Mouse (Mus musculus) liver, postnatal 0 days (tissue): ENCODE measurements around the gene Atrnl1.

Experiments
- CTCF ChIP-seq: sonication (generic); IDR thresholded peaks from 2 replicates; pipeline ENCODE4 v1.5.1; 2016; ENCODE audit warnings: antibody characterized with exemption, low read depth
- EP300 ChIP-seq: IDR thresholded peaks from 2 replicates; pipeline ENCODE4 v1.6.1; 2016; ENCODE audit warnings: antibody characterized with exemption, low read depth, mild to moderate bottlenecking

DNA sequence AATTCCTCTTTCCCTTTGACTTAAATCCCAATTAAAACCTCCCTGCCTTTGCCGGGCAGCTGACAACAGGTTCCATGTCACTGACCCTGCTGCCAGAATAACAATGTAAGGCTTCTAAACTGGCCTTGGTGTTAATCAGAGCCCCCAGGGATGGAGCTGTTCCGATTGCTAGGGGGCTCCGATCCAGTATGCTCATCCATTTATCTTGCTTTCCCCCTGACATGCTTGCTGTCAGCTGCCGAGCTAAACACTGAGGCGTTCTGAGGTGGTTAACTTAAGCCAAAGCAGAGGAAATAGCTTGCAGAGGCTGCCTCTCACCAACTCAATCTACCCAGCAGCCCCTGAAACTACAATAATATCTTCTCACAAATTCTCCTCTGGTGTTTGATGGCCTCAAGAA, 569.9 kb downstream of the Atrnl1 start:
- TF ChIP-seq CTCF (no peak), EP300 (no peak)
